Mouse (Mus musculus) subcutaneous adipose tissue, adult 2 months (tissue): ENCODE measurements around the gene Srsf12. TPM values are rescaled to one million over a fixed set of nuclear protein-coding genes. Genes with fewer than 3 reads are reported as not detected.

Experiments
- polyA plus RNA-seq: library from polyadenylated mRNA; depleted of rRNA; stranded (reverse); fragments of >200 nt; gene quantifications from 2 replicates; pipeline ENCODE4 v1.2.3, GENCODE M21; 2012; ENCODE audit warnings: low replicate concordance; rRNA removed

Gene Srsf12
- 0.11 and 3.4 TPM in 2 replicates for polyA plus RNA-seq

GRCm38 (mm10) chr4:33208881-33209841 lies at the start of gene Srsf12:
TSS of gene Srsf12 (plus strand) at chr4:33208991.

GRCm38 (mm10) chr4:33189735-33190036 lies 19.1 kb upstream of the Srsf12 start, which contains the start of gene Pm20d2:
TSS of gene Pm20d2 (minus strand) at chr4:33189737.

Other genes starting within 250 kb of the Srsf12 start
- gene Rragd, start 226.0 kb upstream of the Srsf12 start, polyA plus RNA-seq: 0.06 and 2.8 TPM in 2 replicates
- 29.0 and 29.1 TPM in 2 replicates for gene Ube2j1, start 177.6 kb upstream of the Srsf12 start, polyA plus RNA-seq
- 0.62 and 3.8 TPM in 2 replicates for gene Gabrr2, start 146.0 kb upstream of the Srsf12 start, polyA plus RNA-seq
- not detected in 2 replicates for gene Gabrr1, start 76.5 kb upstream of the Srsf12 start, polyA plus RNA-seq
- 4.4 and 4.9 TPM in 2 replicates for gene Pm20d2, start 19.3 kb upstream of the Srsf12 start, polyA plus RNA-seq
- 46.8 and 72.8 TPM in 2 replicates for gene Pnrc1, start 81.2 kb downstream of the Srsf12 start, polyA plus RNA-seq
- gene Rngtt, start 101.3 kb downstream of the Srsf12 start, polyA plus RNA-seq: 2.5 and 3.1 TPM in 2 replicates